Mouse (Mus musculus): ENCODE measurements at regions not wholly inside any gene's neighbourhood (a gene's known extent, or its start where the extent isn't known, plus 50 kb on each side); places are given as distances from the start of the nearest gene placed in this dataset.

- H3K4me2 ChIP-seq (ENCODE audit: low read depth) = no peak overlapping the region
- ATAC-seq (ENCODE audit: insufficient read depth, low FRiP score, low TSS enrichment) (no peak), DNase-seq (ENCODE audit: low spot score) (no peak)
- H3K27ac ChIP-seq (ENCODE audit: low read depth, low read length) = no peak overlapping the region
- H3K27me3 ChIP-seq (ENCODE audit: control insufficient read depth, insufficient read depth, low read length) = no peaks in the 10 kb centered on the region
- 90% methylated on average over 6 of the region's 6 CpGs for WGBS
- no peak overlapping the region for H3K4me3 ChIP-seq (ENCODE audit: low read depth, low read length)
- H3K4me1 ChIP-seq (ENCODE audit: control insufficient read depth, insufficient read depth, low read length) = peaks cover 4% of the 10 kb centered on the region; the same call in 1 of the 2 replicates
- H3K36me3 ChIP-seq (ENCODE audit: control insufficient read depth, insufficient read depth, low read length) = no peaks in the 10 kb centered on the region
- no peaks in the 10 kb centered on the region for H3K9me3 ChIP-seq (ENCODE audit: control insufficient read depth, low read length)
- no peak overlapping the region for H3K9ac ChIP-seq (ENCODE audit: low read length)
These were observed 96.1 kb upstream of the Zfp507 start for GRCm38 (mm10) chr7:35898701-35899445.

- WGBS = 30% methylated on average over 2 of the region's 2 CpGs
- no peak overlapping the region for H3K27ac ChIP-seq (ENCODE audit: low read depth, low read length)
- H3K4me2 ChIP-seq (ENCODE audit: low read depth) = no peak overlapping the region
- no peak overlapping the region for H3K9ac ChIP-seq (ENCODE audit: low read length)
- no peaks in the 10 kb centered on the region for H3K27me3 ChIP-seq (ENCODE audit: control insufficient read depth, insufficient read depth, low read length)
- ATAC-seq (ENCODE audit: insufficient read depth, low FRiP score, low TSS enrichment) (no peak), DNase-seq (ENCODE audit: low spot score) (no peak)
- no peaks in the 10 kb centered on the region for H3K36me3 ChIP-seq (ENCODE audit: control insufficient read depth, insufficient read depth, low read length)
- H3K4me3 ChIP-seq (ENCODE audit: low read depth, low read length) = no peak overlapping the region
- no peaks in the 10 kb centered on the region for H3K9me3 ChIP-seq (ENCODE audit: control insufficient read depth, low read length)
- no peaks in the 10 kb centered on the region for H3K4me1 ChIP-seq (ENCODE audit: control insufficient read depth, insufficient read depth, low read length)
These were observed 90.5 kb upstream of the Zfp507 start for GRCm38 (mm10) chr7:35893292-35893691.

- H3K4me3 ChIP-seq (ENCODE audit: low read depth, low read length) = no peak overlapping the region
- H3K27me3 ChIP-seq (ENCODE audit: control insufficient read depth, insufficient read depth, low read length) = no peaks in the 10 kb centered on the region
- no peak overlapping the region for H3K4me2 ChIP-seq (ENCODE audit: low read depth)
- no peaks in the 10 kb centered on the region for H3K9me3 ChIP-seq (ENCODE audit: control insufficient read depth, low read length)
- no peaks in the 10 kb centered on the region for H3K36me3 ChIP-seq (ENCODE audit: control insufficient read depth, insufficient read depth, low read length)
- 90% methylated on average over 11 of the region's 11 CpGs for WGBS
- no peak overlapping the region for H3K27ac ChIP-seq (ENCODE audit: low read depth, low read length)
- DNase-seq (ENCODE audit: low spot score) (no peak), ATAC-seq (ENCODE audit: insufficient read depth, low FRiP score, low TSS enrichment) (no peak)
- no peak overlapping the region for H3K9ac ChIP-seq (ENCODE audit: low read length)
- no peaks in the 10 kb centered on the region for H3K4me1 ChIP-seq (ENCODE audit: control insufficient read depth, insufficient read depth, low read length)
These were observed 83.2 kb upstream of the Zfp507 start for GRCm38 (mm10) chr7:35886051-35886450.

GRCm38 (mm10) chr7:35879755-35880304 is 77.0 kb upstream of the Zfp507 start:
- ATAC-seq (ENCODE audit: insufficient read depth, low FRiP score, low TSS enrichment) = no peak
- H3K27ac ChIP-seq (ENCODE audit: low read depth, low read length) = no peak overlapping the region
- no peaks in the 10 kb centered on the region for H3K9me3 ChIP-seq (ENCODE audit: control insufficient read depth, low read length)
- no peak overlapping the region for H3K4me2 ChIP-seq (ENCODE audit: low read depth)
- WGBS = 51% methylated on average over 9 of the region's 9 CpGs
- H3K36me3 ChIP-seq (ENCODE audit: control insufficient read depth, insufficient read depth, low read length) = no peaks in the 10 kb centered on the region
- no peaks in the 10 kb centered on the region for H3K27me3 ChIP-seq (ENCODE audit: control insufficient read depth, insufficient read depth, low read length)
- DNase-seq (ENCODE audit: low spot score) = peak; percentile 87
- H3K4me3 ChIP-seq (ENCODE audit: low read depth, low read length) = no peak overlapping the region
- H3K4me1 ChIP-seq (ENCODE audit: control insufficient read depth, insufficient read depth, low read length) = no peaks in the 10 kb centered on the region; the same call in 1 of the 2 replicates
- H3K9ac ChIP-seq (ENCODE audit: low read length) = no peak overlapping the region

GRCm38 (mm10) chr7:35878164-35878563 is 75.4 kb upstream of the Zfp507 start:
- no peak overlapping the region for H3K9ac ChIP-seq (ENCODE audit: low read length)
- no peak for DNase-seq (ENCODE audit: low spot score)
- WGBS = 88% methylated on average over 7 of the region's 7 CpGs
- H3K4me3 ChIP-seq (ENCODE audit: low read depth, low read length) = no peak overlapping the region
- ATAC-seq (ENCODE audit: insufficient read depth, low FRiP score, low TSS enrichment) = no peak
- no peak overlapping the region for H3K4me2 ChIP-seq (ENCODE audit: low read depth)
- H3K4me1 ChIP-seq (ENCODE audit: control insufficient read depth, insufficient read depth, low read length) = no peaks in the 10 kb centered on the region; the same call in 1 of the 2 replicates
- no peaks in the 10 kb centered on the region for H3K27me3 ChIP-seq (ENCODE audit: control insufficient read depth, insufficient read depth, low read length)
- no peaks in the 10 kb centered on the region for H3K9me3 ChIP-seq (ENCODE audit: control insufficient read depth, low read length)
- H3K36me3 ChIP-seq (ENCODE audit: control insufficient read depth, insufficient read depth, low read length) = no peaks in the 10 kb centered on the region
- no peak overlapping the region for H3K27ac ChIP-seq (ENCODE audit: low read depth, low read length)

GRCm38 (mm10) chr7:35861049-35861448 is 58.2 kb upstream of the Zfp507 start:
- H3K9me3 ChIP-seq (ENCODE audit: control insufficient read depth, low read length) = no peaks in the 10 kb centered on the region
- no peak overlapping the region for H3K27ac ChIP-seq (ENCODE audit: low read depth, low read length)
- H3K4me3 ChIP-seq (ENCODE audit: low read depth, low read length) = no peak overlapping the region
- H3K36me3 ChIP-seq (ENCODE audit: control insufficient read depth, insufficient read depth, low read length) = no peaks in the 10 kb centered on the region
- WGBS = 81% methylated on average over 10 of the region's 10 CpGs
- ATAC-seq (ENCODE audit: insufficient read depth, low FRiP score, low TSS enrichment) = no peak
- no peaks in the 10 kb centered on the region for H3K4me1 ChIP-seq (ENCODE audit: control insufficient read depth, insufficient read depth, low read length)
- H3K9ac ChIP-seq (ENCODE audit: low read length) = no peak overlapping the region
- H3K27me3 ChIP-seq (ENCODE audit: control insufficient read depth, insufficient read depth, low read length) = no peaks in the 10 kb centered on the region
- DNase-seq (ENCODE audit: low spot score) = no peak
- no peak overlapping the region for H3K4me2 ChIP-seq (ENCODE audit: low read depth)

GRCm38 (mm10) chr7:35859601-35860000 is 56.8 kb upstream of the Zfp507 start:
- no peak overlapping the region for H3K4me3 ChIP-seq (ENCODE audit: low read depth, low read length)

GRCm38 (mm10) chr7:35857693-35858092 is 54.9 kb upstream of the Zfp507 start:
- no peaks in the 10 kb centered on the region for H3K9me3 ChIP-seq (ENCODE audit: control insufficient read depth, low read length)
- no peaks in the 10 kb centered on the region for H3K36me3 ChIP-seq (ENCODE audit: control insufficient read depth, insufficient read depth, low read length)
- no peak for DNase-seq (ENCODE audit: low spot score)
- ATAC-seq (ENCODE audit: insufficient read depth, low FRiP score, low TSS enrichment) = no peak
- 85% methylated on average over 10 of the region's 10 CpGs for WGBS
- no peaks in the 10 kb centered on the region for H3K4me1 ChIP-seq (ENCODE audit: control insufficient read depth, insufficient read depth, low read length)
- H3K9ac ChIP-seq (ENCODE audit: low read length) = no peak overlapping the region
- no peak overlapping the region for H3K27ac ChIP-seq (ENCODE audit: low read depth, low read length)
- H3K27me3 ChIP-seq (ENCODE audit: control insufficient read depth, insufficient read depth, low read length) = no peaks in the 10 kb centered on the region
- H3K4me3 ChIP-seq (ENCODE audit: low read depth, low read length) = no peak overlapping the region
- H3K4me2 ChIP-seq (ENCODE audit: low read depth) = no peak overlapping the region

More at GRCm38 (mm10) chr7:35859601-35860000, 56.8 kb upstream of the Zfp507 start:
- Histone ChIP-seq H3K9ac (ENCODE audit: low read length) (no peak overlapping the region), H3K9me3 (ENCODE audit: control insufficient read depth, low read length) (no peaks in the 10 kb centered on the region), H3K27ac (ENCODE audit: low read depth, low read length) (no peak overlapping the region), H3K4me1 (ENCODE audit: control insufficient read depth, insufficient read depth, low read length) (no peaks in the 10 kb centered on the region), H3K36me3 (ENCODE audit: control insufficient read depth, insufficient read depth, low read length) (no peaks in the 10 kb centered on the region), H3K4me2 (ENCODE audit: low read depth) (no peak overlapping the region), H3K27me3 (ENCODE audit: control insufficient read depth, insufficient read depth, low read length) (no peaks in the 10 kb centered on the region)
- ATAC-seq (ENCODE audit: insufficient read depth, low FRiP score, low TSS enrichment) (no peak), DNase-seq (ENCODE audit: low spot score) (no peak)
- 28% methylated on average over 3 of the region's 3 CpGs for WGBS
